Mouse (Mus musculus): ENCODE measurements around the gene Pate2.

Gene Pate2

GRCm38 (mm10) chr9:35569571-35570534 lies at the start of gene Pate2, which contains the start of gene Hyls1:
TSS of gene Pate2 (plus strand) at chr9:35570284.
TSS of gene Hyls1 (minus strand) at chr9:35570398.
- peak; percentile 92 to 95 for DNase-seq

GRCm38 (mm10) chr9:35520631-35521348 lies 49.3 kb upstream of the Pate2 start:
- no peak for DNase-seq

- DNase-seq: no peak
Measured at GRCm38 (mm10) chr9:35522241-35522640, 47.8 kb upstream of the Pate2 start.

- no peak for DNase-seq
Measured at GRCm38 (mm10) chr9:35522821-35523515, 47.1 kb upstream of the Pate2 start.

- DNase-seq: no peak
Measured at GRCm38 (mm10) chr9:35523541-35523940, 46.5 kb upstream of the Pate2 start.

- DNase-seq: peak; percentile 52 to 53
Measured at GRCm38 (mm10) chr9:35523941-35524411, 46.1 kb upstream of the Pate2 start.

- no peak for DNase-seq
Measured at GRCm38 (mm10) chr9:35529141-35529540, 40.9 kb upstream of the Pate2 start.

- DNase-seq: no peak
Measured at GRCm38 (mm10) chr9:35529796-35530195, 40.3 kb upstream of the Pate2 start.

GRCm38 (mm10) chr9:35533266-35533665 lies 36.8 kb upstream of the Pate2 start:
- DNase-seq: no peak

GRCm38 (mm10) chr9:35535110-35535509 lies 35.0 kb upstream of the Pate2 start:
- DNase-seq: peak in 1 of 2 experiments; percentile 15

- no peak for DNase-seq
Measured at GRCm38 (mm10) chr9:35535876-35536275, 34.2 kb upstream of the Pate2 start.

- DNase-seq: no peak
Measured at GRCm38 (mm10) chr9:35539001-35539750, 30.9 kb upstream of the Pate2 start.

- no peak for DNase-seq
Measured at GRCm38 (mm10) chr9:35541024-35541423, 29.1 kb upstream of the Pate2 start.

GRCm38 (mm10) chr9:35541488-35541887 lies 28.6 kb upstream of the Pate2 start:
- peak; percentile 58 to 73 for DNase-seq

GRCm38 (mm10) chr9:35541941-35542340 lies 28.1 kb upstream of the Pate2 start:
- no peak for DNase-seq

- DNase-seq: no peak
Measured at GRCm38 (mm10) chr9:35543099-35543860, 26.8 kb upstream of the Pate2 start.

- DNase-seq: no peak
Measured at GRCm38 (mm10) chr9:35544666-35545065, 25.4 kb upstream of the Pate2 start.

GRCm38 (mm10) chr9:35545704-35546103 lies 24.4 kb upstream of the Pate2 start:
- no peak for DNase-seq

- no peak for DNase-seq
Measured at GRCm38 (mm10) chr9:35546745-35547144, 23.3 kb upstream of the Pate2 start.

- no peak for DNase-seq
Measured at GRCm38 (mm10) chr9:35548455-35548854, 21.6 kb upstream of the Pate2 start.

- no peak for DNase-seq
Measured at GRCm38 (mm10) chr9:35556494-35557102, 13.5 kb upstream of the Pate2 start.
